Mouse (Mus musculus) MEL (cell line): Measurements from ENCODE around the gene Gm2001. TPM values are rescaled to one million over a fixed set of nuclear protein-coding genes. Genes with fewer than 3 reads are reported as not detected.
"Not testable (repeated sequence)": the region's sequence is repeated elsewhere in the genome, so short reads cannot be mapped to it uniquely, and the experiment has no call there.

ENCODE experiments used
- DNase-seq: peaks from one replicate; pipeline ENCODE4 v3.0.0; 2011; ENCODE audit warnings: low read depth, low spot score
- H3K27ac ChIP-seq: 2 replicates; pipeline ENCODE4 v1.5.1; 2012; ENCODE audit warnings: low read depth, mild to moderate bottlenecking, control low read depth, low read length, moderate library complexity; ENCODE audit not compliant: control insufficient read depth
- H3K27me3 ChIP-seq, 2 experiments: fragments of 150-350 bp in 1 of 2; sonication (generic) in 1 of 2; 2 replicates each; pipeline ENCODE4 v1.6.1; 2012; ENCODE audit warnings: low read length in 2 of 2, mild to moderate bottlenecking in 2 of 2, improper control_type of control experiment in 1 of 2, moderate library complexity in 1 of 2; ENCODE audit not compliant: insufficient read depth in 2 of 2, control insufficient read depth in 1 of 2
- H3K36me3 ChIP-seq, 2 experiments: 2 replicates each; pipeline ENCODE4 v1.6.1; 2012 to 2014; ENCODE audit warnings: low read length in 2 of 2, improper control_type of control experiment in 1 of 2, inconsistent platforms in 1 of 2, mild to moderate bottlenecking in 1 of 2; ENCODE audit not compliant: insufficient read depth in 2 of 2, control insufficient read depth in 1 of 2
- H3K4me1 ChIP-seq, 2 experiments: fragments of 150-350 bp in 1 of 2; sonication (generic) in 1 of 2; 2 replicates each; pipeline ENCODE4 v1.6.1; 2012; ENCODE audit warnings: low read length in 2 of 2, improper control_type of control experiment in 1 of 2, mild to moderate bottlenecking in 1 of 2; ENCODE audit not compliant: insufficient read depth in 2 of 2, control insufficient read depth in 1 of 2
- H3K4me3 ChIP-seq, 2 experiments: fragments of 150-350 bp in 1 of 2; sonication (generic) in 1 of 2; 2 replicates each; pipeline ENCODE4 v1.5.1; 2012; ENCODE audit warnings: low read depth in 2 of 2, low read length in 2 of 2, mild to moderate bottlenecking in 2 of 2, moderate library complexity in 2 of 2, control low read depth in 1 of 2, improper control_type of control experiment in 1 of 2; ENCODE audit not compliant: control insufficient read depth in 1 of 2, insufficient read depth in 1 of 2
- H3K79me2 ChIP-seq: 2 replicates; pipeline ENCODE4 v1.6.1; 2012; ENCODE audit warnings: mild to moderate bottlenecking, low read length, moderate library complexity; ENCODE audit not compliant: control insufficient read depth, poor library complexity, insufficient read depth
- H3K9ac ChIP-seq: 2 replicates; pipeline ENCODE4 v1.6.1; 2012; ENCODE audit warnings: low read depth, mild to moderate bottlenecking, control low read depth, low read length, moderate library complexity; ENCODE audit not compliant: control insufficient read depth, poor library complexity, severe bottlenecking
- H3K9me3 ChIP-seq: fragments of 150-350 bp; sonication (generic); replicated peaks from 2 replicates; pipeline ENCODE4 v1.6.1; 2012; ENCODE audit warnings: mild to moderate bottlenecking, low read length, improper control_type of control experiment, moderate library complexity; ENCODE audit not compliant: insufficient read depth
- CHD2 ChIP-seq: IDR thresholded peaks from 2 replicates; pipeline ENCODE4 v1.6.1; 2011; ENCODE audit warnings: low read length, improper control_type of control experiment
- EP300 ChIP-seq, 2 experiments: IDR thresholded peaks; 2 replicates each; pipeline ENCODE4 v1.6.1; 2011; ENCODE audit warnings: improper control_type of control experiment in 2 of 2, low read length in 2 of 2, low read depth in 1 of 2, mild to moderate bottlenecking in 1 of 2
- ETS1 ChIP-seq: IDR thresholded peaks from 2 replicates; pipeline ENCODE4 v1.6.1; 2012; ENCODE audit warnings: low read depth, mild to moderate bottlenecking, inconsistent platforms, low read length, improper control_type of control experiment, moderate library complexity
- GATA1 ChIP-seq: IDR thresholded peaks from 2 replicates; pipeline ENCODE4 v1.6.1; 2011; ENCODE audit warnings: low read depth, low read length, improper control_type of control experiment
- MYB ChIP-seq: IDR thresholded peaks from 2 replicates; pipeline ENCODE4 v1.6.1; 2011; ENCODE audit warnings: mild to moderate bottlenecking, low read depth, low read length, improper control_type of control experiment
- RCOR1 ChIP-seq: IDR thresholded peaks from 2 replicates; pipeline ENCODE4 v1.6.1; 2012; ENCODE audit warnings: low read depth, mild to moderate bottlenecking, inconsistent platforms, low read length, improper control_type of control experiment
- SIN3A ChIP-seq: IDR thresholded peaks from 2 replicates; pipeline ENCODE4 v1.6.1; 2012; ENCODE audit warnings: low read length, improper control_type of control experiment, inconsistent platforms
- TAL1 ChIP-seq: IDR thresholded peaks from 2 replicates; pipeline ENCODE4 v1.6.1; 2012; ENCODE audit warnings: mild to moderate bottlenecking, inconsistent platforms, low read length, moderate library complexity, mixed read lengths
- TBP ChIP-seq: IDR thresholded peaks from 2 replicates; pipeline ENCODE4 v1.8.0; 2011; ENCODE audit warnings: low read depth, low read length, improper control_type of control experiment
- TCF12 ChIP-seq: IDR thresholded peaks from 2 replicates; pipeline ENCODE4 v1.6.1; 2014; ENCODE audit warnings: low read depth, mild to moderate bottlenecking, inconsistent platforms, low read length, improper control_type of control experiment, moderate library complexity
- polyA plus RNA-seq, 2 experiments: library from polyadenylated mRNA; stranded (reverse) in 1 of 2; unstranded in 1 of 2; fragments of >175 nt in 1 of 2; fragments of >200 nt in 1 of 2; gene quantifications; 2 replicates each; pipeline versions ENCODE4 v1.2.1 to v1.2.4; 2012; ENCODE audit warnings: low replicate concordance in 2 of 2, low read depth in 1 of 2; ENCODE audit not compliant: insufficient read length in 2 of 2, insufficient read depth in 1 of 2, missing spikeins in 1 of 2
- total RNA-seq: library from RNA; depleted of rRNA; stranded (reverse); fragments of 300-350 nt; gene quantifications from 2 replicates; pipeline ENCODE4 v1.2.3, GENCODE M21; 2012

The Gm2001 gene
- total and polyA plus RNA-seq, 3 experiments, result not detected

DNA sequence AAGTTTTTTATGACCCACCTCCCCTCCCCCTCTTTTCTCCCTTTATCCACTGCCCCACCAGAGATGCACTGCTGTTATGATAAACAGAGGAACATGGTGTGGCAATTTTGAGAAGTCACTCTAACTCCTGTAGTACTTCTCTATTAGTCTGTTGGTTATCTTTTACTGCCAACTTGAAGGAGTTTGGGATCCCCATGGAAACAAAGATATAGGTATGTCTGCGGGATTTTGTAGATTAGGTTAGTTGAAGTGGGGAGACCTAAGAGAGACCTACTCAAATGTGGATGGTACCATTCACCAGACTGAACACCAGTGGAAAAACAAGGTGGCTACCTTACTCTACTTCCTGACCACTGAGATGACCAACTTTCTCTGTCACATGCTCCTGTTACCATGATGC lies 13.9 kb upstream of the Gm2001 start:
- TF ChIP-seq SIN3A (peak; percentile 64), TAL1 (peak; percentile 67), TBP (0 out of 2 replicates have a peak, but pooled peaks have one; percentile 22), EP300 (IDR thresholded peaks at IDR 0.05; ENCODE audit: low read depth in 1 of 2, low read length in 2 of 2) (peak; percentile 76 to 86), RCOR1 (peak; percentile 57; the same call in 1 of the 2 replicates), MYB (peak; percentile 65; the same call in 1 of the 2 replicates), GATA1 (peak; percentile 71), TCF12 (peak; percentile 74), CHD2 (peak; percentile 46; the same call in 1 of the 2 replicates), ETS1 (peak; percentile 62)
- not testable (repeated sequence) for H3K4me3 ChIP-seq, H3K27me3 ChIP-seq, H3K9ac ChIP-seq, H3K9me3 ChIP-seq, H3K79me2 ChIP-seq
- DNase-seq, result peak; percentile 83
- H3K4me1 ChIP-seq, result peaks cover 12 to 13% of the 10 kb centered on the region in 2 experiments
- H3K36me3 ChIP-seq, result peaks cover 0 to 12% of the 10 kb centered on the region in 2 experiments; a peak in 2 of 4 replicates
- peak overlapping the region; percentile 84 for H3K27ac ChIP-seq

GRCm38 (mm10) chr12:87850657-87851056 lies 8.5 kb upstream of the Gm2001 start:
- DNase-seq, H3K27ac ChIP-seq, H3K79me2 ChIP-seq, H3K27me3 ChIP-seq, H3K4me1 ChIP-seq, H3K9ac ChIP-seq, H3K9me3 ChIP-seq, H3K4me3 ChIP-seq, H3K36me3 ChIP-seq: not testable (repeated sequence)

GRCm38 (mm10) chr12:87816277-87816676 lies 25.9 kb downstream of the Gm2001 start, which contains the start of gene BB287469:
Gene BB287469 (plus strand): TSS chr12:87816577.
- H3K4me3 ChIP-seq, H3K27ac ChIP-seq, H3K36me3 ChIP-seq, H3K27me3 ChIP-seq, H3K9ac ChIP-seq, H3K9me3 ChIP-seq, DNase-seq, H3K79me2 ChIP-seq, H3K4me1 ChIP-seq: not testable (repeated sequence)

DNA sequence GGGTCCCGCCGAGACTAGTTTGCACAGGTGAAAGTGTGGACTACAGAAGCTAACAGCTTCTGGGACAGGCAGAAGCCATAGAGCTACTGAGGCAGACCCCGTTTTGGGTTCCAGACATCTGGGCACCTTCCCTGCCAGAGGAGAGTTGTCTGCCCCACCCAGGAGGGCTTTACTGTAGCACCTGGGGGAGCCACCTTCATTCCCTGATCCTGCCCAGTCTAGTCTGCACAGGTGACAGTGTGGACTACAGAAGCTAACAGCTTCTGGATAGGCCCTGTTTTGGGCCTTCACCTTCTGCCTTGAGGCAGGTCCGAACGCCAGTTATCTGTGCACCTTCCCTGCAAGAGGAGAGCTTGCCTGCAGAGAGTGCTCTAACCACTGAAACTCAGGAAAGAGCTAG lies 44.2 kb downstream of the Gm2001 start:
- not testable (repeated sequence) for H3K4me3 ChIP-seq, H3K9ac ChIP-seq, H3K79me2 ChIP-seq, H3K27me3 ChIP-seq, H3K9me3 ChIP-seq, H3K4me1 ChIP-seq, DNase-seq, H3K36me3 ChIP-seq, H3K27ac ChIP-seq

DNA sequence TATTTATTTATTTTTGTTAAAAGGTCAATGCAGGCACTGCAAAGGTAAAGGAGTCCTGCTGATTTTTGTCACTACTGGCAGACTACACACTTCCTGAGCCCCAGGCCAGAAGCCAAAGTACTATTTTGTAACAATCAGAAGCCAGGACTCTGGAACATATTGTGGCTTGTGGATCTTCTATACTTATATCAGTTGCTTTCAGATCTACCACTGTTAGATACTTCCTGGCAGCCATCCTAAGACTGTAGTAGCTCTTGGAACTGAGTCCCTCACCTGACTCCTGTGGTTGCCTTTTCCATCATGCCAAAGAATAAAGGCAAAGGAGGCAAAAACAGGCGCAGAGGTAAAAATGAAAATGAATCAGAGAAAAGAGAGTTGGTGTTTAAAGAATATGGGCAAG lies 46.9 kb downstream of the Gm2001 start, which contains the start of gene Gm21936:
Gm21936 (plus strand) TSS at position 301 of the 400 bp plus-strand sequence.
- H3K36me3 ChIP-seq, H3K27me3 ChIP-seq, H3K79me2 ChIP-seq, DNase-seq, H3K4me3 ChIP-seq, H3K27ac ChIP-seq, H3K4me1 ChIP-seq, H3K9ac ChIP-seq, H3K9me3 ChIP-seq: not testable (repeated sequence)
